Mouse (Mus musculus): ENCODE measurements at regions not wholly inside any gene's neighbourhood (a gene's known extent, or its start where the extent isn't known, plus 50 kb on each side); places are given as distances from the start of the nearest gene placed in this dataset.

DNA sequence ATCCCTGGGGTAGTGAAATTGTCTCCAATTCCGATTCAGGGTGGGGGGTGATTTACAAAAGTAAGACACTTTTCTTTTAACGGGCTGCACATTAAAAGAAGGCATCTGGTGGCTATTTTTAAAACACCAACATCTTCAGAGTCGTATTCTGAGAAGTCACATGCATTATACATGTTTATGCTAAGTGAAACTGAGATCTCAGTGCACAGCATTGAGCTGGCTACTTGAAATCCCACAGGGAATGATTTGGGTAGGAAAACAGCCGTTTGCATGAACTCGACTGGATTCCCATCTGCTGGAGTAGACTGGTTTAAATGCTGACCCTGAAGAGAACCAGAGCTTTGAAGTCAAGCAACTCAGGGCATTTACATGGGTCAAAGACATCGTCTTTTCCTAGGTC lies 84.0 kb upstream of the Slc28a3 start:
- H3K4me3 ChIP-seq (ENCODE audit: low read depth, low read length) = no peak overlapping the region
- H3K9me3 ChIP-seq (ENCODE audit: control insufficient read depth, low read length) = no peaks in the 10 kb centered on the region
- no peak overlapping the region for H3K27ac ChIP-seq (ENCODE audit: low read depth, low read length)
- no peaks in the 10 kb centered on the region for H3K27me3 ChIP-seq (ENCODE audit: control insufficient read depth, insufficient read depth, low read length)
- no peaks in the 10 kb centered on the region for H3K36me3 ChIP-seq (ENCODE audit: control insufficient read depth, insufficient read depth, low read length)
- H3K4me1 ChIP-seq (ENCODE audit: control insufficient read depth, insufficient read depth, low read length) = 0 out of 2 replicates have a peak, but pooled peaks cover 4% of the 10 kb centered on the region
- DNase-seq (ENCODE audit: low spot score, missing footprints) (no peak), ATAC-seq (ENCODE audit: low FRiP score) (no peak)
- H3K9ac ChIP-seq (ENCODE audit: low read length) = no peak overlapping the region
- no peak overlapping the region for H3K4me2 ChIP-seq
- 50% methylated on average over 6 of the region's 6 CpGs for WGBS

- Histone ChIP-seq H3K27me3 (ENCODE audit: control insufficient read depth, insufficient read depth, low read length) (no peaks in the 10 kb centered on the region), H3K4me1 (ENCODE audit: control insufficient read depth, insufficient read depth, low read length) (0 out of 2 replicates have a peak, but pooled peaks cover 4% of the 10 kb centered on the region), H3K9me3 (ENCODE audit: control insufficient read depth, low read length) (no peaks in the 10 kb centered on the region), H3K4me2 (no peak overlapping the region), H3K9ac (ENCODE audit: low read length) (no peak overlapping the region), H3K36me3 (ENCODE audit: control insufficient read depth, insufficient read depth, low read length) (no peaks in the 10 kb centered on the region), H3K4me3 (ENCODE audit: low read depth, low read length) (no peak overlapping the region), H3K27ac (ENCODE audit: low read depth, low read length) (no peak overlapping the region)
- DNase-seq (ENCODE audit: low spot score, missing footprints) (no peak), ATAC-seq (ENCODE audit: low FRiP score) (no peak)
- WGBS = 91% methylated on average over 4 of the region's 4 CpGs
Measured at GRCm38 (mm10) chr13:58695964-58696363, 85.3 kb upstream of the Slc28a3 start.

DNA sequence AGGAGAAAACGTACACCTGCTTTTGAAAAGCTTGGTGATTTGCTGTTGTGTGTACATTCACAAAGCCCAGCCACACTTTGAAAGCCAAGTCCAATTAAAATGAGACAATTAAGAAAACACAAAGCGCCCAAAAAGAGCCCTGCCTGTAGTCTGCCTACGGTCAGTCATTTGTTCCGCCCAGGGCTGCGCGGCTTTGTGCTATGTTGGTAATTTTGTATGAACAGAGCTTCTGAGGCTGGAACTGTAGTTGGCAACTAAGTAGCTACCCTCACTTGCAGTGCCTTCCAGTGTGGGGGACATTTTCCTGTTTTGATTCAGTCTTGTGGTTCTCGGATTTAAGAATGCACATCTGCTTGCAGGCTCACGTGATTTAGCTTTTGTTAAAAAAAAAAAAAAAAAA lies 89.3 kb upstream of the Slc28a3 start:
- H3K9ac ChIP-seq (ENCODE audit: low read length) = no peak overlapping the region
- WGBS = 91% methylated on average over 8 of the region's 8 CpGs
- no peak overlapping the region for H3K27ac ChIP-seq (ENCODE audit: low read depth, low read length)
- ATAC-seq (ENCODE audit: low FRiP score) = no peak
- 0 out of 2 replicates have a peak, but pooled peaks cover 2% of the 10 kb centered on the region for H3K4me1 ChIP-seq (ENCODE audit: control insufficient read depth, insufficient read depth, low read length)
- H3K4me3 ChIP-seq (ENCODE audit: low read depth, low read length) = no peak overlapping the region
- DNase-seq (ENCODE audit: low spot score, missing footprints) = no peak
- H3K9me3 ChIP-seq (ENCODE audit: control insufficient read depth, low read length) = no peaks in the 10 kb centered on the region
- H3K27me3 ChIP-seq (ENCODE audit: control insufficient read depth, insufficient read depth, low read length) = no peaks in the 10 kb centered on the region
- H3K36me3 ChIP-seq (ENCODE audit: control insufficient read depth, insufficient read depth, low read length) = no peaks in the 10 kb centered on the region
- H3K4me2 ChIP-seq = no peak overlapping the region

DNA sequence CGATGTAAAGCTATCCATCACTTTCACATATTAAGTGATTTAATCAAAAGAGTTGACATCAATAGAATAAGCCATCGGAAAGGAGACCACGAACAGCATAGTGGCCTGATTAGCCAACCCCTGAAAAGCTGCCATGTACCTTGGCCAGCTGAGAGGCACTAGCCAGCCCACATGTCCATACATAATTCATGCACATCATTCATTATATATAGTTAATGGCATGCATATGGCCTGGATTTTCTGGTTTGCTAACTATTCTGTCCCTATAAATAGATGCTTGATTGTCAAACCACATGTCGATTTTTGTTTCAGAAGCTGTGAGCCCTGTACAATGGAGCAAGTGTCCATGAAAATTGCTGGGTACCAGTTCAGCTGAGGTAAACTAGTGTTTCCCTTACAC lies 93.5 kb upstream of the Slc28a3 start:
- no peaks in the 10 kb centered on the region for H3K36me3 ChIP-seq (ENCODE audit: control insufficient read depth, insufficient read depth, low read length)
- WGBS = 69% methylated on average over 4 of the region's 4 CpGs
- 0 out of 2 replicates have a peak, but pooled peaks cover 2% of the 10 kb centered on the region for H3K4me1 ChIP-seq (ENCODE audit: control insufficient read depth, insufficient read depth, low read length)
- no peak for ATAC-seq (ENCODE audit: low FRiP score)
- H3K4me3 ChIP-seq (ENCODE audit: low read depth, low read length) = no peak overlapping the region
- no peak for DNase-seq (ENCODE audit: low spot score, missing footprints)
- H3K4me2 ChIP-seq = no peak overlapping the region
- no peaks in the 10 kb centered on the region for H3K9me3 ChIP-seq (ENCODE audit: control insufficient read depth, low read length)
- no peaks in the 10 kb centered on the region for H3K27me3 ChIP-seq (ENCODE audit: control insufficient read depth, insufficient read depth, low read length)
- no peak overlapping the region for H3K9ac ChIP-seq (ENCODE audit: low read length)
- H3K27ac ChIP-seq (ENCODE audit: low read depth, low read length) = no peak overlapping the region

GRCm38 (mm10) chr13:58716584-58716983 lies 89.8 kb upstream of the Ntrk2 start:
- 75% methylated on average over 1 of the region's 1 CpGs for WGBS
- ATAC-seq (ENCODE audit: low FRiP score) = no peak
- Histone ChIP-seq H3K36me3 (ENCODE audit: control insufficient read depth, insufficient read depth, low read length) (no peaks in the 10 kb centered on the region), H3K4me3 (ENCODE audit: low read depth, low read length) (no peak overlapping the region), H3K27ac (ENCODE audit: low read depth, low read length) (no peak overlapping the region), H3K9me3 (ENCODE audit: control insufficient read depth, low read length) (no peaks in the 10 kb centered on the region), H3K4me2 (no peak overlapping the region), H3K9ac (ENCODE audit: low read length) (no peak overlapping the region), H3K4me1 (ENCODE audit: control insufficient read depth, insufficient read depth, low read length) (no peaks in the 10 kb centered on the region), H3K27me3 (ENCODE audit: control insufficient read depth, insufficient read depth, low read length) (no peaks in the 10 kb centered on the region)
- peak; percentile 39 for DNase-seq (ENCODE audit: low spot score, missing footprints)

DNA sequence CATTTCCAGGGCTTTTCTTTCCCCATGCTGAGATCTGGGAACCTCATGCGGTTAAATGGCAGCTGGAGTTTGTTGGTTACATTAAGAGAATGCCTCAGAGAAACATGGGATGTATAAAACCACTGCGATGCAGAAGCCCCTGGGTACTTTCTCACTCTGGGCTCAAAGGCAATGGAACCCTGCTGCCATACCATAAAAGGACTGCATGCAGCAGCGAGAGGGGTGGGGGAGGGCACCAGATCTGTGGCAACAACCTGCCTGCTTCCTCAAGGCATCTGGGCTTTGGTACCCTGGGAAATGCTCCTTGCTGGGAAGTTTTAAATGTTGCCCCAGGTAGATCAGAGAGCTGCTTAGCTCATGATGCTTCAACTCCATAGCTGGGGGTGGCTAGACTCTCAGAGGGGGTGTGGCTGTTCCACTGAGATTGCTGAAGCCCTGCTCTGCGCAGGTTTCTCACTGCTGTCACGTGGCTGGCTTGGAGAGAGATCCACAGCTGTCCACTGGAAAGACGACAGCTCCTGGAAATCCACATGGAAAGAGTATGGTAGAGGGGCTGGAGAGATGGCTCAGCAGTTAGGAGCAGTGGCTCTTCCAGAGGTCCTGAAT lies 75.8 kb upstream of the Ntrk2 start:
- 17% methylated on average over 6 of the region's 6 CpGs for WGBS
- H3K4me3 ChIP-seq (ENCODE audit: low read depth, low read length) = no peak overlapping the region
- H3K36me3 ChIP-seq (ENCODE audit: control insufficient read depth, insufficient read depth, low read length) = no peaks in the 10 kb centered on the region
- no peak overlapping the region for H3K9ac ChIP-seq (ENCODE audit: low read length)
- no peak overlapping the region for H3K27ac ChIP-seq (ENCODE audit: low read depth, low read length)
- ATAC-seq (ENCODE audit: low FRiP score) (no peak), DNase-seq (ENCODE audit: low spot score, missing footprints) (no peak)
- H3K4me1 ChIP-seq (ENCODE audit: control insufficient read depth, insufficient read depth, low read length) = no peaks in the 10 kb centered on the region; the same call in 1 of the 2 replicates
- H3K4me2 ChIP-seq = no peak overlapping the region
- no peaks in the 10 kb centered on the region for H3K9me3 ChIP-seq (ENCODE audit: control insufficient read depth, low read length)
- no peaks in the 10 kb centered on the region for H3K27me3 ChIP-seq (ENCODE audit: control insufficient read depth, insufficient read depth, low read length)

DNA sequence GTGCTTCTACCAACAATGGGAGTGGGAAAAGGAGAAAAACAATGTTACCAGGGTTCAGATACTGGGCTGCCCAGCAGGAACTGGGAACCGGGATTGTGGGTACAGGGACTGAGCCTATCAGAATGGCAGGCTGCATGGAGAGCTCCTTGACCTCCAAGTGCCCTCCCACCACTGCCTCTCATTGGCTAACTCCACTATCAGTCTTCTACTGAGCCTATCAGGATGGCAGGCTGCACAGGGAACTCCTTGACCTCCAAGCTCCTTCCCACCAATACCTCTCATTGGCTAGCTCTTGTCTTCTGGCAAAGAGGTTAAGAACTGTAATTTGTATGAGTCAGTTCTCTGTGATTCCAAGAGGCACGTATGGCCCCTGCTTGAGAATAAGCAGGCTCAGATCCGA lies 73.6 kb upstream of the Ntrk2 start:
- Histone ChIP-seq H3K9me3 (ENCODE audit: control insufficient read depth, low read length) (no peaks in the 10 kb centered on the region), H3K27me3 (ENCODE audit: control insufficient read depth, insufficient read depth, low read length) (no peaks in the 10 kb centered on the region), H3K36me3 (ENCODE audit: control insufficient read depth, insufficient read depth, low read length) (no peaks in the 10 kb centered on the region), H3K27ac (ENCODE audit: low read depth, low read length) (no peak overlapping the region), H3K4me3 (ENCODE audit: low read depth, low read length) (no peak overlapping the region), H3K4me1 (ENCODE audit: control insufficient read depth, insufficient read depth, low read length) (no peaks in the 10 kb centered on the region; the same call in 1 of the 2 replicates), H3K4me2 (no peak overlapping the region), H3K9ac (ENCODE audit: low read length) (no peak overlapping the region)
- ATAC-seq (ENCODE audit: low FRiP score) = no peak
- WGBS = 88% methylated on average over 3 of the region's 3 CpGs
- DNase-seq (ENCODE audit: low spot score, missing footprints) = no peak

GRCm38 (mm10) chr13:58733615-58734014 lies 72.8 kb upstream of the Ntrk2 start:
- no peak overlapping the region for H3K9ac ChIP-seq (ENCODE audit: low read length)
- no peak overlapping the region for H3K4me2 ChIP-seq
- no peaks in the 10 kb centered on the region for H3K9me3 ChIP-seq (ENCODE audit: control insufficient read depth, low read length)
- no peak overlapping the region for H3K27ac ChIP-seq (ENCODE audit: low read depth, low read length)
- no peak overlapping the region for H3K4me3 ChIP-seq (ENCODE audit: low read depth, low read length)
- H3K4me1 ChIP-seq (ENCODE audit: control insufficient read depth, insufficient read depth, low read length) = no peaks in the 10 kb centered on the region; the same call in 1 of the 2 replicates
- H3K36me3 ChIP-seq (ENCODE audit: control insufficient read depth, insufficient read depth, low read length) = no peaks in the 10 kb centered on the region
- H3K27me3 ChIP-seq (ENCODE audit: control insufficient read depth, insufficient read depth, low read length) = no peaks in the 10 kb centered on the region
- 93% methylated on average over 6 of the region's 6 CpGs for WGBS
- ATAC-seq (ENCODE audit: low FRiP score) (no peak), DNase-seq (ENCODE audit: low spot score, missing footprints) (no peak)

GRCm38 (mm10) chr13:58735577-58735976 lies 70.8 kb upstream of the Ntrk2 start:
- H3K9me3 ChIP-seq (ENCODE audit: control insufficient read depth, low read length) = no peaks in the 10 kb centered on the region
- no peak overlapping the region for H3K9ac ChIP-seq (ENCODE audit: low read length)
- H3K36me3 ChIP-seq (ENCODE audit: control insufficient read depth, insufficient read depth, low read length) = no peaks in the 10 kb centered on the region
- H3K27ac ChIP-seq (ENCODE audit: low read depth, low read length) = no peak overlapping the region
- no peaks in the 10 kb centered on the region for H3K27me3 ChIP-seq (ENCODE audit: control insufficient read depth, insufficient read depth, low read length)
- no peaks in the 10 kb centered on the region; the same call in 1 of the 2 replicates for H3K4me1 ChIP-seq (ENCODE audit: control insufficient read depth, insufficient read depth, low read length)
- DNase-seq (ENCODE audit: low spot score, missing footprints) (no peak), ATAC-seq (ENCODE audit: low FRiP score) (no peak)
- 10% methylated on average over 6 of the region's 6 CpGs for WGBS
- no peak overlapping the region for H3K4me3 ChIP-seq (ENCODE audit: low read depth, low read length)
- H3K4me2 ChIP-seq = no peak overlapping the region
